Mouse (Mus musculus) fat pad, adult 2 months (tissue): ENCODE measurements around the gene Prss53.

Source experiments
- DNase-seq: peaks from one replicate; pipeline ENCODE4 v3.0.0-alpha.2; 2011; ENCODE audit warnings: low read depth, low spot score; ENCODE audit errors: extremely low read depth

The Prss53 gene

DNA sequence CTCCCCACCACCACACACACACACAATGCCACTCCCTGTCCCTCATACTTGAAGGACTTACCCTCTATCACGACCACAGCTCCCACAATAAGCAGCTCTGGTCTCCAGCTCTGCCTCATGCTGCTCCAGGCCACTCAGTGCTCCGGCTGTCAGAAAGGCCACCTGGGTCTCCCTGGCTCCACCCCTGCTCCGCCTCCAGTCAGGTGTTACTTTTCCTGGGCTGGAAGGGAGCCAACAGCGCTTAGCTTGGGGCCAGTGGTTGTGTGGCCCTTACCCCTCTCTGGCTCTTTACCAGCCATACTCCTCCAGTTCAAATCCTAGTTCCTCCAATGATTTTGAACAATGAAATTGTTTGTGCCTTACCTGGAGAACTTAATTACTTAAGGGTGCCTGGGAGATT is at the start of gene Prss53:
TSS of gene Prss53 (minus strand) at position 173 of the 400 bp plus-strand sequence.
- DNase-seq: no peak

- no peak for DNase-seq
Measured at GRCm38 (mm10) chr7:127936216-127936884, 45.6 kb upstream of the Prss53 start.

GRCm38 (mm10) chr7:127935748-127936159 is 45.0 kb upstream of the Prss53 start:
- DNase-seq: no peak

- DNase-seq: no peak
Measured at GRCm38 (mm10) chr7:127935028-127935722, 44.4 kb upstream of the Prss53 start.

DNA sequence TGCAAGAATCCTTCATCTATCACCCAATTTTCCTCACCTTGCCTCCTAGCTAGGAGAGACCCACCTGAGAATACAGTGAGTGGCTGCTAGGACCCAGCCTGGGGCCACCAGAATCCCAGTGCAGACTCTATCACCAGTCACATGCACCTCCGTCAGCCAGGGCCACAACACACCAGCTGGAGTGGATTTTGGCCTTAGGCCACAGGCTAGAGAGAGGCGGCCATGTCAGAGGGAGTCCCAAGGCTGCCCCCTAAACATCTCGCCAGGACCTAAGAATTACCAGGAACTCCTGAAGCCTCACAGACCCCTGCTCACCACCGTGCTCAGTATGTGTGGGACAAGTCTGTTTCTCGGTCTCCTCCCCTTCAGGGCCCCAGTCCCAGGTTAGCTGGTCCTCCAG is 43.3 kb upstream of the Prss53 start:
- no peak for DNase-seq

DNA sequence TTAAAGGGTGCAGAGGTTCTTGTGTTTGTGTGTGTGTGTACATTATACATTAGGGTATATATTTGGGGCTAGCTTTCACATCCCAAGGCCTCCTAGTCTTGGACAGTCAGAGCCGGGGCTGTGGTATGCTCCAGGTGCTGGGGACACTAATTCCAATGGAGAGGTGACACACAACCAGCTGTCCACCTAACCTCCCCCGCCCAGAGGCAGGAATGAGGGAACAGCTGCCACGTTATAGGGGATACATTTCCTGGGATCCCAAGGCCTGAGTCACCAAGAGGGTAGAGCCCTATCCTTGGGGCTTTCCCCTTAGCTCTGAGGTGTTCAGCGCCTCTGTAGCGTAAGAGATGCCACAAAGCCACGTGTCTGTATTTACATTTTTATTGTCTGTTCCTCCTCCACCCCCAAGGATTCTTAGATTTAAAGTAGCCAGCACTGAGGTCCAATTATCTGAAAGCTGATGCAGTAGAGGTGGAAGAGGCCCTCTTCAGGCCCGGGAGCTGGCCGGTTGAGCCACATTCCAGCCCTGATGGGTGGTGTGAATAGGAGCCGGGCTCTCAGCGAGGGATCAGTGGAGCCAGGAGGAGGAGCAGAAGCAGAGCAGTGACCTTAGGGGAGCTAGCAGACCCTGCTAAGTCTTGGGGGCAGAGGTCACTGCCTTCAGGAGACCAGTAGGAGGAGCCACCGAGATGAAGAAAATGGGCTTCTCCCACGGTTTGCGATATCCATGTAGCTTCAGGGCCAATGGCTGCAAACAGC is 41.7 kb upstream of the Prss53 start:
- no peak for DNase-seq

DNA sequence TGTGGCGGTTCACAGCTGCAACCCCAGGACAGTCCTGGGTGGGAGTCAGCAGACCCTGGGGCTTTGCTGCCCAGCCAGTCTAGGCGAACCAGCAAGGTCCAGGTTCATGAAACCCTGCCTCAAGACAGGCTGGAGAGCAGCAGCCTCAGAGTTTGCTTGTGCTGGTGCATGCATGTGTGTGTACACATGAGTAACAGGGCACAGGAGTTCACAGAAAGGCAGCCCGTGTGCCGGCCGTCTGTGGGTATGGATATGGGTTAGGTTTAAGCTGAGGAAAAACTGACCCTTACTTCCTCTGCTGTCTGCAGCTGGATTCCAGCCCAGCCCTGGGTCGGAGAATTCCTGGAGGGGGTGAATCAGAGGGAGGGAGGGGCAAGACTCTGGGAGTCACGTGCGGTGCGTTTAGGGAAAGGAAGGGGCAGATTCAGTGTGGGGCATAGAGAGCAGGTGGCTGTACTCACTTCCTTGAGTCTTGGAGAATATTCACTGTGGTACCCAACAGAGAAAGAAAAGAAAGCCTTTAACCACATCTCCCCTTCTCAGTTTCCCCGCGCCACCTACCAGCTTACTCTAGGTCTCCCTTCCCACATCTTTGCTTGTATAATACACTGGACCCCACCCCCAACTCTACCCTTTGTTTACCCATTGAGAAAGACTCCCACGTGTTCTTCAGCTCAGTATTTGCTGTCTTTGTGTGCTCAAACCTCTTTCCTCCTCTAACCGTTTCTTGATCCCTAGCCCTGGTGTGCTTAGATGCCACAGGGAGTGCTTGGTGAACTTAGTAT is 40.8 kb upstream of the Prss53 start:
- no peak for DNase-seq

DNA sequence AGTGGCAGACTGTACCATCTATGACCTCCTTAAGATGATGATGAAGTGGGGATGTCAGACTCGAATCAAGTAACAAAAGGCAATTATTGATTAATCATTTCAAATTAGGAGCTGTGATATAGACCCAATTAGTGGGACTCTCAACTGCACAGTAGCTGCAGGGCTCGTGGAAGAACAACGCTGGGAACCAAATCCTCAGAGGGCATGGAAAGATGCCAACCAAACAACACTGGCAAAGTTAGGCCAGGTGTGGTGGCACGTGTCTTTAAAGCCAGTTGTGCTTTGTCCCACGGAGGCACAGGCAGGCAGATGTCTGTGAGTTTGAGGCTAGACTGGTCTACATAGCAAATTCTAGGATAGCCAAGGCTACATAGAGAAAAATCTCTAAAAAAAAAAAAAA is 39.9 kb upstream of the Prss53 start:
- no peak for DNase-seq

GRCm38 (mm10) chr7:127929923-127930322 is 39.2 kb upstream of the Prss53 start, which contains the start of gene Prss8:
Gene Prss8, minus strand, starts transcription at chr7:127930104.
- DNase-seq: no peak

GRCm38 (mm10) chr7:127928596-127928995 is 37.8 kb upstream of the Prss53 start:
- no peak for DNase-seq

DNA sequence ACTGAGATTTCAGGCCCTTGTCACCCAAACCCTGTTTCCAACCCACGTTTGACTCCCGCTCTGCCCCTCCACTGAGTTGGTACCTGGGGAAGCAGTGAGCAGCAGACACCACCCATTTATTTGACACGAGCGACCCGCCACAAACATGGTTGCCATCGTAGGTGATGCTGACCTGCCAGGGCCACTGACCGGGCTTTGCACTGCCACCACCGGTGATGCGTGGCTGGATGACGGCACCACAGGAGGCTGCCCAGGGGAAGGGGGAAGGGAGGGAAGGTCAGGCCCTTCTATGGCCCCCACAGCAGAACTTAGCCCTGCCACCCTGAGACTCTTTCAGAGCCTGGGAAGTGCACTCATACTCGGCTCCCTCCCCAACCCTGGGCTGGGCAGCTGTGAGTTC is 37.0 kb upstream of the Prss53 start:
- DNase-seq: no peak

DNA sequence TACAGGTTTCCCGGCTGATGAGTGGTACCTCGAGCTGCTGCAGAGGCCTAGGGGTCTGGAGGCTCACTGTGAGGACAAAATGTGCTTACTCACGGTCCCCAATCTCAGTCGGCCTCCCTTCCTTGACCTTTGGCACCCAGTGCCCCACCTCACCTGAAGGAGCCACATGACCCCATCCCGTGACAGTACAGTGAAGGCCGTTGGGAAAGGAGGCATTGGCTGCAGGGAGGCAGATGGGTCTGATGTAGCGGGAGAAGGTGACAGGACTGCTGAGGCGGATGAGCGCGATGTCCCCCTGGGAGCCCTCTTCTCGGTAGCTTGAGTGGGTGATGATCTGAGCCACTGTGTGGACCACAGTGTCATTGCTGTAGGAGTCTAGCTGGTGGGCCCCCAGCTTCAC is 36.1 kb upstream of the Prss53 start:
- no peak for DNase-seq

- DNase-seq: no peak
Measured at GRCm38 (mm10) chr7:127926066-127926465, 35.3 kb upstream of the Prss53 start.

DNA sequence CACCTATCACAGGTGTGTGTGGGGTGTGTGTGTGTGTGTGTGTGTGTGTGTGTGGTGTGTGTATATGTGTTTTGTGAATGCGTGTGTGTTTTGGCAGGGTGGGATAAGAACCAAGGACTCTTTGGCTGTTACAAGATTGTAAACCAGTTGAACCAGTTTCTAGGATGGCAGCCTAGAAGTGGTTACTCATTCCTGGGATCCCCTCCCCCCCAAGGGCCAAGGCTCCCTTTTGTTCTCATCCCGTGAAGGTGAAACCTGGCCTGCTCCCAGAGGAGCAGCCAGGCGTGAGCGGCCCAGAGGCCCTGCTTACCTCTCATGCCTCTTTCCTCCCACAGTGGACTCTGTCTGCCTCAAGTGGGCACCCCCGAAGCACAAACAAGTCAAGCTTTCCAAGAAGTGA is 34.5 kb upstream of the Prss53 start:
- DNase-seq: peak; percentile 88

DNA sequence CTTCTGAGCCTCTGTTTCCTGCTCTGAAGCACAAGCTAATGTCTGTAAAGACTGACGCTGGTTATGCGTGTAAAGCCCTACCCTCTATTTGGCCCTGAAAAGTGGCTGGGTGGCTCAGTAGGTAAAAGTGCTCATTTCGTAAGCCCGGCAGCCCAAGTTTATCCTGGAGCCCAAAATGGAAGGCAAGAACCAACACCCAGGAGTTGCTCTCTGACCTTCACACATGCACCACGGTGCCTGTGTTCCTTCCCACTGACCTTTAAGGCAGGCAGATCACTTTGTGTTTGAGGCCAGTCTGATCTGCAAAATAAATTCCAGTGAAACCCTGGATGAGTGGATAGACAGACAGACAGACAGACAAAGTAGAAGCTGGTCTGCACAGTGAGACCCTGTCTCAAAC is 32.9 kb upstream of the Prss53 start:
- no peak for DNase-seq

DNA sequence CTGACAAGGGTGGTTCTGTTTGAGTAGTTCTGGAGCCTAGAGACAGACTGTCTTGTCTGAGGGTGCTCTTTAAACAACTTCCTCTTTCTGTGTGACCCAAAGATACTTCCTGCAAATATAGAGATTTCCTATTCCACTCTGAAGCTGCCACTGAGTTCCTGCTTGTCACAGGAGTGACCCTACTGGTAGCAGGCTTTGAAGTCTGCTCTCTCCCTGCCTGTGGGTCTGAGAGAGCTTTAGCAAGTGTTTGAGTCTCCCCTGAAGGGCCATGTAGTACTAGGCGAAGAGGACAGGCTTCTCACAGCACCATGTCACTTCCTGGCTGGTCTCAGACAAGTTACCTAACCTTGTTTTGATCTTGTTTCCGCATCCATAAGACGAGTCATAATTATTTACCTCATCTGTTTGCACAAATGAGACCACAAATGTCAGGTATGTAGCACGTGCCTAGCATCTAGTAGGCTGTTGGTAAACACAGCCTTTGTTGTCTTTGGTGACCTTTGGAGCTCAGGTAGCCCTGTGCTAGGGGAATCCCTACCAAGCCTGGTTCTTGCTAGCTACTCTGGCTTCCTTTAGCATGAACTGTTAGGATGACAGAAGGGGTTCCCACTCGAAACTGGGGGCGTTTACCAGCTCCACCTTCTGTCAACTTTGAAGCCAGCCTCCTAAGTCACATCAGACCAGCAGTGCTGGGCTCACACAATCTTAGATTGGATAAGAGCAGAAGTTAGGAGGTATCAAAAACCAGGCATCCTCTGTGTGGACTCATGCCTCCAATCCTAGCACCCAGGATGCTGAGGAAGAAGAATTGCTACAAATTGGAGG is 31.9 kb upstream of the Prss53 start:
- no peak for DNase-seq

GRCm38 (mm10) chr7:127921516-127921915 is 30.7 kb upstream of the Prss53 start:
- no peak for DNase-seq

GRCm38 (mm10) chr7:127919290-127919689 is 28.5 kb upstream of the Prss53 start:
- no peak for DNase-seq

- DNase-seq: no peak
Measured at GRCm38 (mm10) chr7:127918203-127918602, 27.4 kb upstream of the Prss53 start.

DNA sequence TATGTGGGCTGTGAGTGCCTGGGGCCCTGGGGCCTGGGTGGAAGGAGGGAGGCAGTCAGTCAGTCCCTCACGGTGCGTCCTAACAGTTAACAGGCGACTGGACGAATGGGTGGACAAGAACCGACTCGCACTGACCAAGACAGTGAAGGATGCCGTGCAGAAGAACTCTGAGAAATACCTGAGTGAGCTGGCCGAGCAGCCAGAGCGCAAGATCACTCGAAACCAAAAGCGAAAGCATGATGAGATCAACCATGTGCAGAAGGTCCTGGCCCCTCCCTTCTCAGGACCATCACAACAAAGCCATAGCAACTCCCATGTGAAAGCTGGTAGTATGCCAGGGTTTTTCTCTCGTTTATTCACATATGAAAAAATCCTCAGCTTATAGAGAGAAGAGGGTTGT is 24.5 kb upstream of the Prss53 start:
- no peak for DNase-seq
